Mouse (Mus musculus): Measurements from ENCODE around the gene 2300002M23Rik.
A peak's percentile ranks its signal among the peaks of the same experiment; 100 is the strongest.

The 2300002M23Rik gene

GRCm38 (mm10) chr17:35567150-35567549 is at the start of gene 2300002M23Rik:
2300002M23Rik (plus strand) TSS chr17:35567450.
- DNase-seq (ENCODE audit: low read depth, low spot score) = no peak

- DNase-seq (ENCODE audit: low read depth, low spot score) = no peak
Observed at GRCm38 (mm10) chr17:35517526-35517925, 49.7 kb upstream of the 2300002M23Rik start.

GRCm38 (mm10) chr17:35524354-35524753 is 42.9 kb upstream of the 2300002M23Rik start:
- DNase-seq (ENCODE audit: low read depth, low spot score) = no peak

GRCm38 (mm10) chr17:35526644-35527043 is 40.6 kb upstream of the 2300002M23Rik start:
- peak; percentile 40 for DNase-seq (ENCODE audit: low read depth, low spot score)

GRCm38 (mm10) chr17:35532360-35532759 is 34.9 kb upstream of the 2300002M23Rik start:
- DNase-seq (ENCODE audit: low read depth, low spot score) = no peak

- DNase-seq (ENCODE audit: low read depth, low spot score) = no peak
Observed at GRCm38 (mm10) chr17:35532901-35533300, 34.3 kb upstream of the 2300002M23Rik start, which contains the start of gene Psors1c2. Psors1c2 (plus strand) TSS chr17:35533201.

GRCm38 (mm10) chr17:35534343-35534742 is 32.9 kb upstream of the 2300002M23Rik start:
- peak; percentile 70 for DNase-seq (ENCODE audit: low read depth, low spot score)

GRCm38 (mm10) chr17:35537421-35537820 is 29.8 kb upstream of the 2300002M23Rik start:
- no peak for DNase-seq (ENCODE audit: low read depth, low spot score)

- DNase-seq (ENCODE audit: low read depth, low spot score) = no peak
Observed at GRCm38 (mm10) chr17:35538476-35538875, 28.8 kb upstream of the 2300002M23Rik start.

GRCm38 (mm10) chr17:35539540-35539939 is 27.7 kb upstream of the 2300002M23Rik start:
- no peak for DNase-seq (ENCODE audit: low read depth, low spot score)

GRCm38 (mm10) chr17:35542761-35543411 is 24.4 kb upstream of the 2300002M23Rik start:
- no peak for DNase-seq (ENCODE audit: low read depth, low spot score)

- no peak for DNase-seq (ENCODE audit: low read depth, low spot score)
Observed at GRCm38 (mm10) chr17:35543412-35543861, 23.8 kb upstream of the 2300002M23Rik start.

- no peak for DNase-seq (ENCODE audit: low read depth, low spot score)
Observed at GRCm38 (mm10) chr17:35544001-35544400, 23.2 kb upstream of the 2300002M23Rik start.

GRCm38 (mm10) chr17:35544680-35545079 is 22.6 kb upstream of the 2300002M23Rik start:
- peak; percentile 40 for DNase-seq (ENCODE audit: low read depth, low spot score)

- no peak for DNase-seq (ENCODE audit: low read depth, low spot score)
Observed at GRCm38 (mm10) chr17:35547465-35547864, 19.8 kb upstream of the 2300002M23Rik start.

- DNase-seq (ENCODE audit: low read depth, low spot score) = no peak
Observed at GRCm38 (mm10) chr17:35548636-35549035, 18.6 kb upstream of the 2300002M23Rik start.

- no peak for DNase-seq (ENCODE audit: low read depth, low spot score)
Observed at GRCm38 (mm10) chr17:35549437-35550142, 17.7 kb upstream of the 2300002M23Rik start.

- DNase-seq (ENCODE audit: low read depth, low spot score) = no peak
Observed at GRCm38 (mm10) chr17:35550143-35550494, 17.1 kb upstream of the 2300002M23Rik start.

- no peak for DNase-seq (ENCODE audit: low read depth, low spot score)
Observed at GRCm38 (mm10) chr17:35550871-35551270, 16.4 kb upstream of the 2300002M23Rik start.

GRCm38 (mm10) chr17:35551881-35552414 is 15.3 kb upstream of the 2300002M23Rik start, which contains the start of gene Cdsn:
Cdsn (plus strand) TSS chr17:35552128.
- no peak for DNase-seq (ENCODE audit: low read depth, low spot score)

- no peak for DNase-seq (ENCODE audit: low read depth, low spot score)
Observed at GRCm38 (mm10) chr17:35554321-35554720, 12.9 kb upstream of the 2300002M23Rik start.

- DNase-seq (ENCODE audit: low read depth, low spot score) = no peak
Observed at GRCm38 (mm10) chr17:35554761-35555397, 12.4 kb upstream of the 2300002M23Rik start.

All from CD4-positive helper T cell, adult 2 months (primary cell).